Mouse (Mus musculus): ENCODE measurements around the gene Capn1. TPM values are rescaled to one million over a fixed set of nuclear protein-coding genes. Genes with fewer than 3 reads are reported as not detected.

The Capn1 gene
- total RNA-seq, 2 experiments from 2014 or later = 27.4 to 29.1 TPM

DNA sequence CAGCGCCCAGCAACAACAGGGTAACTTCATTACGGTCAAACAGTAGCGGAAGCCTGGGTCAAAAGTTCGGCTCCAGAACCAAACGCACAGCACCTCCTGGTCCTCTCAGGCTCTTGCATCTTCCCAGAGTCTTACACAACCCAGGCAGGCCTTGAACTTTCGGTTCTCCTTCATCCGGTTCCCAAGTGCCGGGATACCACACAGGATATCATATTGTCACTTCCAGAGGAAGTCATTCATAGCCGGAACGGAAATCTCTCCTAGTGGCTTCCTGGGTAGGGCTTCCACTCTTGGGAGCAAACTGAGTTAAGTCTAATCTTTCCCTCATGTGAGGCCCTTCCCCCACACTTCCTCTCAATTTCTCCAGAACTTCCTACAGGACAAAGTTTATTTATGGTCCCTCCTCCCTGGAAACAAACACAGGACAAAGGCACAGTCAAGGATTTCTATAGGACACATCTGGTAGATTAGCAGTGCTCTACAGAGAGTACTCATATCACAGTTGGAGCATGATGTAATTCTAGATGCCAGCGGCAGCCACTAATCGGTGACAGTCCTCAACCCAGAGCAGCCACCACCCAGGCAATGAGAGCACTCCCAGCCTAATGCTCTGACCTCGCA is 63.5 kb downstream of the Capn1 start:
- peak; percentile 70 for DNase-seq

DNA sequence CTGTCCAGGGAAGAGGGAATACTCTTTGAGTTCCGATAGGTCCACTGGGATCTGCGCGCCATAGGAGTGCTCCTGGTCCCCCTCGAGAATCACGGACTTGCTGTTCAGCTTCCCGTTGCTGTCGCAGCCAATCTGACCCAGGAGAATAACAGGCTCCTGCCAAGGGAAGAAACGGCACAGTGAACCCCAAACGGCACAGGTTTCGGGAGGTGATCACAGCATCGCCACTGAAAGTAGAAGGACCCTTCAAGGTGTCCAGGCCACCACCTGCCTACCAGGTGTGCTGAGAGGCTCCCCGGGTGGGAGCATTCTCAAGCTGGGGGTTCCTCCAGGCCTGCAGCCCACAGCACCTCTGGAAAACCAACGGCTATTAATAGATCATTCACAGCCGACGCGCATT is 64.1 kb downstream of the Capn1 start:
- DNase-seq = no peak

DNA sequence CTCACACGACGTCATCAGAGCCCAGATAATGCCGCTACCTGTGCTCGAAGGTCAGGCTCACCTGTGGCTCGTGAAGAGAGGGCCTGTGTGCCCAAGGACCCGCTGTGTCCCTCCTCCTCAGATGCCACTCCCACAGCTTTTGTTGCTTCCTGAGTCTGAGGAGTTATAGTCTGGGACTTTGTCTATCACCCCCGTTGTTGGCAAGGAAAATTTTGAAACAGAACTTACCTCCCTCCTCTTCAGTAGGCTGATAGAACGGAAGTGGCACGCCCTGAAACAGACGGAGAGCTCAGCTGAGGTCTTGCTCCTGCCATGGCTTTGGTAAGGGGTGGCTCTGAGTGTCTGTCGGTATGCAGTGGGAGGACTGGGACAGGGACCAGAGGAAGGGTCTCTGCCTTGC is 65.5 kb downstream of the Capn1 start:
- DNase-seq = no peak

DNA sequence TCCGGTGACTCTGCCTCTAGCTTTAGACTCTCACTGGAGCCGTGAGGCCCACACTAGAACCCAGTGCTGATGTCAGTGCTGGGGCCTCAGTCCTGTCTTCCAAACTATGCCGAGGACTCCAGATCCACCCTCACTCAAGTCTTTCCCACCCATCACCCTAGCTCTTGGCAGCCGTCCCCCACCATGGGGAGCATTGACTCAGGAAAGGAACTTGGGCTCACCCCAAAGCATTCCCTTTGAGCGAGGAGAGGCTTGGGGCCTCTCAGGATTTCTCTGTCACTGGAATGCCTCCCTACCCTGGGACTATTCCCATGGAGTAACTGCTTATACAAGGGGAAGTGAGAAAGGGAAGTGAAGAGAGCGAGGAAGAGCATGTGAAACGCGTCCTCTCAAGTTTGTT is 69.8 kb downstream of the Capn1 start:
- peak; percentile 61 for DNase-seq

DNA sequence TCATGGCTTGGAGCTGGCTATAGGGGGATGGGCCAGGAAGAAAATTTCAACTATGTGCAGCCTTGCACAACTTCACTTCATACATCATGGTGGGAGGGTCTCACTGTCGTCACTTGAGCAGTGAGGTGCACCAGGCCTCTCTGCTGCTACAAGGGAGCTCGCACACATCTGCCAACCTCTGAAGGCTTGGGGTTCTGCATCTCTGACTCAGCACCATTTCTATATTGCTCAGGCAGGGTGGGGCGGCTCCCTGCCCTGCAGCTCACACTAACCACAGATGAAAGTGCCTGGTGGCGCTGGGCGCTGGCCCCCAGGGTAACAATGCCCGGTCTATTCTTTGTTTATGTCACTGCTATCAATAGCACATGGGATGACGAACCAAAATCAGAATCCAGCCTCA is 70.7 kb downstream of the Capn1 start:
- DNase-seq = peak; percentile 55

DNA sequence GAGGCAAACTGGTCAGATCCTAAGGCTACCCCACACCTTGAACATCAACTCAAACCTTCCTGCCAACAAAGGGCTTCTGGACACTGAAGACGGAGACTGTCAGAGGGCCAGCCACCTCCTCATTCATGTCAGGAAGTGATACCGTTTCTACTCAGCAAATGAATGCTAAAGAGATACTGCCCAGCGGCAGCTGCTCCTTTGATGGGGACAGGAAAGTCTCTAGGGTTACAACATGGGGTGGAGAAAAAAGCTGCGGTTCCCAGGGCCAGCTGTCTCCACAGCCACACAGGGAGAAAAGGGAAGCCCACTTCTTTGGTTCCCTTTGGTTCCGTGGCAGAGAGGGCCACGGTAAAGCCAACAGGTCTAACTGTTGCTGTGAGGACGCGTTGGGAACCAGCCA is 71.6 kb downstream of the Capn1 start:
- peak; percentile 37 for DNase-seq

DNA sequence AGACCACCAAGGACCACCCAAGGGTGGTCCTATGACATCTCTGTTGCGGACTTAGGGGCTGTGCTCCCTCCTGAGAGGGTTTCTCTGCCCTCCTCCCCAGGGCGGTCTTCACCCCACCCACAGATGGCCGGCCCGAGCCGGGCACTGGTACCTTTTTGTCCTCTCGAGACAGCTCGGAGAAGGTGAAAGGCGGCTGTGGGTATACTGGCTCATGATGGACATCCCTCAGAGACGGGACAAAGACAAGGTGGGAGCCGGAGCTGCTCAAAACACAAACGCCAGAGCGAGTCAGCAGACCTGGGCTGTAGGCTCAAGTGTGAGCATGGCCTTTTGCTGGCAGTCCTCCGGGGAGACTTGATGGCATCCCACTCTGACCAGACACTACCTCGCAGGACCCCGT is 72.3 kb downstream of the Capn1 start:
- DNase-seq = no peak

DNA sequence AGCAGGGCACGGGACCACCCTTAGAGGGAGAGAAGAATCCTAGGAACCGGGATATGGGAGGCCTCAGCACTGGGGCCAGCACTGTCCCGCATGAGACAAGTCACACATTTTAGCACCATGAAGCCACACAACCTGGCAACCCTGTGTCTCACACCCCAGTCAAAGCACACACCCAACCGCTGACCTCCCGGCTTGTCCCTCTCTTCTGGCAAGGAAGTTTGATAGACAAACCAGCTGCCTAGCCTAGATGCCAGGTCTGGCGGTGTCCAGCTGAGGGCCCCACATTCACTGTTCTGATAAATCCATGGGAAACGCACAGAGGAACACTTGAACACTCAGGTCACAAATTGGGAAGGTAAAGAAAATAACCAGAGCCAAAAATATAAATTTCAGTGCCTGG is 73.1 kb downstream of the Capn1 start:
- no peak for DNase-seq

DNA sequence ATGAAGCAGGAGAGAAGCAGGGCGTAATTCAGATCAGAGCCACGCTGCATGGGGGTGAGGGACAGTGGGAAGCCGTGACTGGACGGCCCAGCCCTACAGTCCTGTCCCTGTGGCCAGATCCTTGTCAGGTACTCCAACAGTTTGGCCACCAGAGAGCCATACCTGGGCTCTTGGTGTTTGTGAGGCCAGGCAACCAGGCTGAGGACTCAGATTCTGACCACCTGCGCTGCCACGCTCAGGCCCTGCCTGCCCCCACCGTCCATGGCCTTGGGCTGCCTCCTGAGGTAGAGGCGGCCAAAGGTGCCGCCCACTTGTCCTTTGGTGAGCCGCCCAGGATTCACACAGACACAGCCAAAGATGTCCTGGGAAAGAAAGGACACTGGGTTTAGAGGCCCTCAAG is 75.0 kb downstream of the Capn1 start:
- DNase-seq = no peak

DNA sequence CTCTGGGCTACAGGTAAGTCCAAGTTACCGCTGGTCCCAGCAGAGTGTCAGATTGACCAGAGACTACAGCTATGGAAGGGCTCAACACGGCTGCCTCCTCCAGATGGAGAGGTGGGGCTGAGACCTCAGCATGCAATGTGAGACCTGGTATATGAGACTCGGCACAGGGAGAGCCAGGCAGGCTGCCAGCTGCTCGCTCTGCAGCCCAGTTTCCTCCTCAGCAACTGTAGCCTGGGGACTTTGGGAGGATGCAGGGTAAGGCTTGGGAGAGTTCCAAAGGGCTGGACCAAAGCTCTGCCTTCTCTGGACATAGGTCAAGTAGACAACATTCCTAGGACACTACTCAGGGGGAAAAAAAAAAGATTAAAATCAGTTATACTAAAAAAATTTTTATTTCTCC is 75.5 kb downstream of the Capn1 start:
- peak; percentile 85 for DNase-seq

DNA sequence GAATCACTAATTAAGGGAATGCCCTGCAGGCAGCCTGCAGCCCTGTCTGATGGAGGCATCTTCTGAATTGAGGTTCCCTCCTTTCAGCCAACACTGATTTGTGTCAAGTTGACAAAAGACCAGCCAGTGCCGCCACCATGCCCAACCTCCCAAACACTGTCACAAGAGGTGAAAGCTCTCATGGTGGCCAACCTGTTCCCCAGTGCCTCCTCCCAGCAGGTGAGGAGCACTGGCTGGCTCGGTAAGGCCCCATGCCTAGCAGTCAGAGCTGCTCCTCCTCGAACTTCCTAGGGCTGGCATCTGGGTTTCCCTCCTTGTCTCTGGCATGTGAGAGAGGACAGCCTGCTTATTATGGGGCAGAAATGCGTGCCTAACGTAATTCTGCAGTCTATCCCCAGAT is 76.0 kb downstream of the Capn1 start:
- DNase-seq = no peak

Small RNAs within 50 kb of the gene (microRNA-seq; reads per million reads assigned to microRNA genes)
- 1.0 to 2.4 reads per million in 2 experiments for gene Mir6988

Other genes starting within 250 kb of the Capn1 start
- gene Scyl1, start 244.5 kb downstream of the Capn1 start, total RNA-seq (2021) = 10 to 100 TPM; 60.6 to 69.0 TPM
- gene Frmd8, start 140.6 kb downstream of the Capn1 start, total RNA-seq (2021) = 10 to 100 TPM; 18.6 to 20.9 TPM
- 1 to 10 TPM; 5.4 to 6.2 TPM for gene Slc25a45, start 138.1 kb downstream of the Capn1 start, total RNA-seq (2021)
- gene Tigd3, start 121.7 kb downstream of the Capn1 start, total RNA-seq (2021) = 1 to 10 TPM; 2.0 TPM
- gene Dpf2, start 102.9 kb downstream of the Capn1 start, total RNA-seq (2021) = 100 to 1,000 TPM; 111 to 119 TPM
- gene Cdc42ep2, start 91.1 kb downstream of the Capn1 start, total RNA-seq (2021) = 10 to 100 TPM; 14.2 to 14.7 TPM
- 10 to 100 TPM; 32.9 to 37.1 TPM for gene Pola2, start 51.7 kb downstream of the Capn1 start, total RNA-seq (2021)
- gene Slc22a20, start 29.8 kb downstream of the Capn1 start, total RNA-seq (2021) = not detected
- 10 to 100 TPM; 16.2 to 16.4 TPM for gene Syvn1, start 30.7 kb upstream of the Capn1 start, total RNA-seq (2021)
- 10 to 100 TPM; 37.8 to 41.7 TPM for gene Mrpl49, start 41.9 kb upstream of the Capn1 start, total RNA-seq (2021)
- gene Fau, start 41.9 kb upstream of the Capn1 start, total RNA-seq (2021) = 100 to 1,000 TPM; 802 to 870 TPM
- gene Znhit2, start 45.3 kb upstream of the Capn1 start, total RNA-seq (2021) = 10 to 100 TPM; 16.2 to 16.7 TPM
- 1 to 10 TPM; 5.0 to 5.9 TPM for gene Tm7sf2, start 52.5 kb upstream of the Capn1 start, total RNA-seq (2021)
- 10 to 100 TPM; 38.0 to 40.0 TPM for gene Vps51, start 61.3 kb upstream of the Capn1 start, total RNA-seq (2021)
- not detected for gene Tmem262, start 64.1 kb upstream of the Capn1 start, total RNA-seq (2021)
- under 1 TPM in 1 of 2 experiments, not detected in 1; 0.41 TPM for gene Gm28374, start 66.4 kb upstream of the Capn1 start, total RNA-seq (2021)
- 10 to 100 TPM; 25.8 to 28.3 TPM for gene Zfpl1, start 69.1 kb upstream of the Capn1 start, total RNA-seq (2021)
- gene Cdca5, start 69.1 kb upstream of the Capn1 start, total RNA-seq (2021) = 10 to 100 TPM; 12.8 to 14.8 TPM
- gene AC131692.1, start 78.5 kb upstream of the Capn1 start, total RNA-seq (2021) = under 1 TPM; 0.60 to 0.68 TPM
- gene Naaladl1, start 89.9 kb upstream of the Capn1 start, total RNA-seq (2021) = under 1 TPM; 0.50 to 0.52 TPM
- 10 to 100 TPM; 17.4 to 17.6 TPM for gene Sac3d1, start 102.8 kb upstream of the Capn1 start, total RNA-seq (2021)
- 10 to 100 TPM; 13.4 to 13.7 TPM for gene Snx15, start 112.4 kb upstream of the Capn1 start, total RNA-seq (2021)
- under 1 TPM; 0.21 to 0.38 TPM for gene Batf2, start 125.1 kb upstream of the Capn1 start, total RNA-seq (2021)
- gene Arl2, start 125.7 kb upstream of the Capn1 start, total RNA-seq (2021) = 10 to 100 TPM; 62.3 to 62.8 TPM
- gene Majin, start 168.5 kb upstream of the Capn1 start, total RNA-seq (2021) = not detected
- not detected for gene Gpha2, start 210.5 kb upstream of the Capn1 start, total RNA-seq (2021)
- 10 to 100 TPM; 30.1 to 30.2 TPM for gene Ppp2r5b, start 220.0 kb upstream of the Capn1 start, total RNA-seq (2021)
- 10 to 100 TPM; 15.9 to 16.2 TPM for gene Atg2a, start 225.8 kb upstream of the Capn1 start, total RNA-seq (2021)